Mouse (Mus musculus) heart, postnatal 0 days (tissue): ENCODE data around the gene Ctnnd1. TPM values are rescaled to one million over a fixed set of nuclear protein-coding genes. Genes with fewer than 3 reads are reported as not detected.
"Not testable (repeated sequence)": the region's sequence is repeated elsewhere in the genome, so short reads cannot be mapped to it uniquely, and the experiment has no call there.

Source experiments
- ATAC-seq: fragments of 200-750 bp; cut with Nextera tagmentation; 2 replicates; pipeline ENCODE4 v1.8.0; 2017; ENCODE audit warnings: low read depth, moderate number of reproducible peaks, moderate library complexity; ENCODE audit not compliant: insufficient read depth
- DNase-seq: peaks from one replicate; pipeline ENCODE4 v3.0.0-alpha.2; 2016; ENCODE audit warnings: low spot score
- H3K27ac ChIP-seq: fragments of 300-500 bp; sonication (generic); 2 replicates; pipeline ENCODE4 v1.5.1; 2014; ENCODE audit warnings: low read depth, mild to moderate bottlenecking
- H3K27me3 ChIP-seq: fragments of 300-500 bp; sonication (generic); 2 replicates; pipeline ENCODE4 v1.6.1; 2014; ENCODE audit warnings: low read length, mixed read lengths; ENCODE audit not compliant: control insufficient read depth, insufficient read depth
- H3K36me3 ChIP-seq: fragments of 300-500 bp; sonication (generic); replicated peaks from 2 replicates; pipeline ENCODE4 v1.6.1; 2014; ENCODE audit warnings: low read length, mixed read lengths; ENCODE audit not compliant: control insufficient read depth, insufficient read depth
- H3K4me1 ChIP-seq: fragments of 300-500 bp; sonication (generic); 2 replicates; pipeline ENCODE4 v1.6.1; 2014; ENCODE audit warnings: antibody characterized with exemption; ENCODE audit not compliant: control insufficient read depth, insufficient read depth
- H3K4me2 ChIP-seq: fragments of 300-500 bp; sonication (generic); 2 replicates; pipeline ENCODE4 v1.6.1; 2014; ENCODE audit warnings: low read depth, mild to moderate bottlenecking, low read length, moderate library complexity
- H3K4me3 ChIP-seq: fragments of 300-500 bp; sonication (generic); 2 replicates; pipeline ENCODE4 v1.5.1; 2014; ENCODE audit warnings: low read depth, low read length
- H3K9ac ChIP-seq: fragments of 300-500 bp; sonication (generic); replicated peaks from 2 replicates; pipeline ENCODE4 v1.6.1; 2014; ENCODE audit warnings: low read depth, low read length, mixed read lengths
- H3K9me3 ChIP-seq: fragments of 300-500 bp; sonication (generic); replicated peaks from 2 replicates; pipeline ENCODE4 v1.6.1; 2016; ENCODE audit warnings: low read length; ENCODE audit not compliant: control insufficient read depth
- CTCF ChIP-seq: IDR thresholded peaks from 2 replicates; pipeline ENCODE4 v1.5.1; 2016; ENCODE audit warnings: antibody characterized with exemption, control low read depth, low read depth
- EP300 ChIP-seq: IDR thresholded peaks from 2 replicates; pipeline ENCODE4 v1.6.1; 2016; ENCODE audit warnings: antibody characterized with exemption, low read depth
- WGBS: fragments of 180-500 bp; shearing (Covaris S2); extraction: QIAGEN DNeasy Blood & Tissue Kit; methylation state at CpG from one replicate; pipeline ENCODE4 v1.1.7; 2014; 5-methylcytosine and 5-hydroxymethylcytosine counted together
- polyA plus RNA-seq: library from polyadenylated mRNA; unstranded; fragments of >200 nt; fragmentation: Nextera tagmentation; extraction: Ambion mirVana; gene quantifications from 2 replicates; pipeline ENCODE4 v1.2.1, GENCODE M21; 2015
- total RNA-seq: library from RNA; depleted of rRNA; stranded (reverse); fragments of >200 nt; gene quantifications from 2 replicates; pipeline ENCODE4 v1.2.3, GENCODE M21; 2014; ENCODE audit warnings: low replicate concordance

The Ctnnd1 gene
- total and polyA plus RNA-seq, 2 experiments from 2014 or later, result 29.8 to 121 TPM

DNA sequence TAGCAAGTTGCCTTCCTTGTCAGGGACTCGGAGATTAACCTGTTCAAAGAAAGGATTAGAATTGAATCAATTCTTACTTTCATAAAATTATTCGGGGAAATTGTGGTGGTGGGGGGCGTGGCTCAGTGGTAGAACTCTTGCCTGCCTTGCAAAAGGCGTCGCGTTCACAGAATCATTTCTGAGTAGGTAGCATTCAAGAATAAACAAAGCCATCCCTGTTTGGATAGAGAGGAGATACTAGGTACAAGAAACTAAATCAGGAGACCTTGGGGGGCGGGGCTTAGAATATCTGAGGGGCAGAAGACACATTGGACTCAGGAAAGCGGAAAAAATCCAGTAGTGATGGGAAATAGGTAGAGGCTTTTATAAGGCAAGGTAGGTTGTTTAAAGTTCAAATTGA lies 28.5 kb upstream of the Ctnnd1 start, which contains the start of gene Tmx2:
Gene Tmx2, minus strand, starts transcription at position 125 of the 400 bp plus-strand sequence.
- Histone ChIP-seq H3K4me1 (peaks cover 17% of the 10 kb centered on the region; the same call in 1 of the 2 replicates), H3K4me3 (peak within 1 kb of the TSS; percentile 90), H3K36me3 (peaks cover 25% of the 10 kb centered on the region), H3K27me3 (no peaks in the 10 kb centered on the region), H3K9me3 (no peaks in the 10 kb centered on the region), H3K27ac (peak within 1 kb of the TSS; percentile 63; the same call in 1 of the 2 replicates), H3K4me2 (peak within 1 kb of the TSS; percentile 92), H3K9ac (peak within 1 kb of the TSS; percentile 85)
- no peak for TF ChIP-seq CTCF
- TF ChIP-seq EP300, result no peak
- DNase-seq, result no peak
- 12% methylated on average over 8 of the region's 8 CpGs for WGBS
- ATAC-seq, result no peak

DNA sequence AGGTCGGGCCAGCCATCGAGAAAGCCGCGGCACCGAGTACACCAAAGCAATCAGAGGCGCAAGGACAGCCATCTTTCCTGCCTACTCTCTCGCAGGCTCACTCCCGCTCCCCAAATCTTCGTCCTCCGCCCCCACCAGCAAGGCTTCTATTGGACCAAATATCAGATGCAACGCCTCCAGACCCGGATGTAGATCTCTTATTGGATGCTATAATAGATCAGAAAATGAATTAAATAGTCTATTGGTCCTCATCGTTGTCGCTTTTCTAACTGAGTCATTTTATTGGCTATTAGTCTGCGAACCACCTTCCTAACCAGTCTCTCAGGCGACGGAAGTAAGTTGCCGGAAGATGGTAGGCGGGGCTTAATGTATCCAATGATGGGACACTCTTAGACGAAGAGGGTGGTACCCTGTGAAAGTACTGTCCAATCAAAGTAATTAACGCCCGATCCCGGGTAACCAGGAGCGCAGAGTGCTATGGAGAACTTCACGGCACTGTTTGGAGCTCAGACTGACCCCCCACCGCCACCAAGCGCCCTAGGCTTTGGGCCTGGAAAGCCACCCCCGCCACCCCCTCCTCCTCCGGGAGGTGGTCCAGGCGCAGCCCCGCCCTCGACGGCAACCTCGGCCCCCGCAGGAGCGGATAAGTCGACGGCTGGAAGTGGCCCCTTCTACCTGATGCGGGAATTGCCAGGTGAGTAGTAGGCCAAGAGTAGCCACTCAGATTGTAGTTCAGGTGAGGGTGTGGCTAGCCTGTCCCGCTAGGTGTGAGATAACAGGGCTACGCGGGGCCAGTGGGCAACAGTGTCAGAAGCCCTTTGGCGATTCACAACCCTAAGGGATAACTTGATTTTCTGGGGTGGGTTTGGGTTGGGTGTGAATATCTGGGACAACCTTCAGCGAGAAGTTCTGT lies 27.7 kb upstream of the Ctnnd1 start, which contains the start of the genes Gm28635 and Med19:
Gene Gm28635, minus strand, starts transcription at position 74 of the 913 bp plus-strand sequence.
Gene Med19, plus strand, starts transcription at position 435 of the 913 bp plus-strand sequence.
- TF ChIP-seq CTCF, result no peak; the same call in 1 of the 2 replicates
- peak; percentile 71 for TF ChIP-seq EP300
- H3K4me2 ChIP-seq, result peak within 1 kb of the TSS; percentile 92
- peak within 1 kb of the TSS; percentile 63 for H3K27ac ChIP-seq
- WGBS, result under 1% methylated on average over 44 of the region's 44 CpGs
- peaks cover 31% of the 10 kb centered on the region for H3K36me3 ChIP-seq
- peak within 1 kb of the TSS; percentile 90 for H3K4me3 ChIP-seq
- DNase-seq (peak; percentile 100), ATAC-seq (peak; percentile 99)
- H3K9me3 ChIP-seq, result no peaks in the 10 kb centered on the region
- H3K9ac ChIP-seq, result peak within 1 kb of the TSS; percentile 85
- no peaks in the 10 kb centered on the region for H3K27me3 ChIP-seq
- peaks cover 17% of the 10 kb centered on the region; the same call in 1 of the 2 replicates for H3K4me1 ChIP-seq

DNA sequence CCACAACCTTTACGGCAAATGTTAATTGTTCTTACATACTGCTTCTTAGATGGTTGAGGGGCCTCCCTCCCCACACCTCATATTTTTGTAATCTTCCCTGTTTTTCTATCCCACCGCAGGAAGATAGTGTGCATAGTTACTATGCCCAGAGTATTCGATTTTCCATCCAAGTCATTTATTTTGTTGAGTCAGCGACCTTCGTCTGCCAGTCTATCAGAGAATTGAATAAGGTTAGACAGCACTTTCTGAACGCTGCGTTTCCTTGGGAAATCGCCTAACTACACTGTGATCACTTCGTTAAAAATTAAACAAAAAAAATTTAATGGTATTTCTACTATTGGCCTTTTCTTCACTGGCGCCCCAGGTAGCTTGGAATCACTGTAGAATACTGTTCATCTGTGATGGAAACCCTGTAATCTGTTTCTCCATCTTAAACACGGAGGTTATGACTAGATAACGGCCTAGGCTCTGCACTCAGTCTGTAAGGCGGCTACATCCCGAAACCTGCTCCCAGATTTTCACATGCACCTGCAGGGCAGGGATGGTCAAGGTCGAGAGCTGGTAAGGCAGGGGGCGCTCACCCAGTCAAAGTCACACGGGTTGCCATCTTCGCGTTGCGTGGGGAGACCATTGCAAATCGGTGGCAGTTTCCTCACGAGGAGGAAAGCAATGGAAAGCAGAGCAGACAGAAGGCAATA lies 26.9 kb upstream of the Ctnnd1 start:
- peaks cover 38% of the 10 kb centered on the region for H3K36me3 ChIP-seq
- H3K4me2 ChIP-seq, result peak overlapping the region; percentile 79
- peak; percentile 58 for DNase-seq
- no peaks in the 10 kb centered on the region for H3K9me3 ChIP-seq
- peak overlapping the region; percentile 61 for H3K27ac ChIP-seq
- peak; percentile 40; the same call in 1 of the 2 replicates for TF ChIP-seq CTCF
- TF ChIP-seq EP300, result no peak
- peak; percentile 37 for ATAC-seq
- H3K4me1 ChIP-seq, result peaks cover 17% of the 10 kb centered on the region; the same call in 1 of the 2 replicates
- H3K27me3 ChIP-seq, result no peaks in the 10 kb centered on the region
- peak overlapping the region; percentile 90 for H3K4me3 ChIP-seq
- 5% methylated on average over 22 of the region's 22 CpGs for WGBS
- peak overlapping the region; percentile 65 for H3K9ac ChIP-seq

DNA sequence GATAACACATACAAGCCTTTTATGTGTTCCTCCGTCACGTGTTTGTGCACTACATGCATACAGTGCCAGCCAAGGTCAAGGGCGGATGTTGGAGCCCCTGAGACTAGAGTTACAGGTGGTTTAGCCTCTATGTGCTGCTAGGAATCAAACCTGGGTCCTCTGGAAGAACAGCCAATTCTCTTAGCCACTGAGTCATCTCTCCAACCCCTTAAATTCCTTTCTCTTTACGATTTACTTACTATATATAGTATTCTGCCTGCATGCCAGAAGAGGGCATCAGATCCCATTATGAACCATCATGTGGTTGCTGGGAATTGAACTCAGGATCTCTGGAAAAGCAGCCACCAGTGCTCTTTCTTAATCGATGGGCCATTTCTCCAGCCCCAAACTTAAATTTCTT lies 21.0 kb upstream of the Ctnnd1 start:
- not testable (repeated sequence) for H3K9me3 ChIP-seq, H3K4me2 ChIP-seq, H3K4me3 ChIP-seq, DNase-seq, H3K9ac ChIP-seq, ATAC-seq, H3K27me3 ChIP-seq
- Histone ChIP-seq H3K4me1 (peaks cover 11% of the 10 kb centered on the region; the same call in 1 of the 2 replicates), H3K27ac (peak overlapping the region; percentile 80; the same call in 1 of the 2 replicates), H3K36me3 (peaks cover 39% of the 10 kb centered on the region)
- WGBS, result 62% methylated on average over 4 of the region's 5 CpGs

DNA sequence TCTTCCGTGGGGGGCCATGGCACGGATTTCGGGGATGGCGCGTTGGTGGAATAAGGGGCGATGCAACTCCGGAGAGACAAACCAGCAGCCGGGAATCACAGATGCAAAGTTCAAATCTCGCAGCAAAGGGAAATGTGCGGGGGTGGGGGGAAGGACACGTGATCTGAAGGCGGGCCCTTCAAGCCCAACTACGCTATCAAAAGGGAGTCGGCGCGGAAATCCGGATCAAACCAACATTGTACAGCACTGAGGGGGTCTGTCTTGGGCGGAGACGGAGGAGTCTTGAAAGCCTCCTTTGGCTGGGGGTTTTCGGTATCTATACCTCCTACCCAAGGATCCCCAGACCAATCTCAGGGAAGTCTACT lies 20.0 kb upstream of the Ctnnd1 start, which contains the start of gene Selenoh:
Gene Selenoh, minus strand, starts transcription at position 202 of the 365 bp plus-strand sequence.
- H3K36me3 ChIP-seq, result peaks cover 30% of the 10 kb centered on the region

More for the DNA sequence above, 20.0 kb upstream of the Ctnnd1 start, which contains the start of gene Selenoh:
- DNase-seq, result peak; percentile 88
- peak within 1 kb of the TSS; percentile 84 for H3K9ac ChIP-seq
- peaks cover 11% of the 10 kb centered on the region; the same call in 1 of the 2 replicates for H3K4me1 ChIP-seq
- TF ChIP-seq EP300 (no peak), CTCF (no peak)
- no peaks in the 10 kb centered on the region for H3K27me3 ChIP-seq
- WGBS, result under 1% methylated on average over 20 of the region's 20 CpGs
- H3K27ac ChIP-seq, result peak within 1 kb of the TSS; percentile 80
- H3K4me3 ChIP-seq, result peak within 1 kb of the TSS; percentile 93
- no peaks in the 10 kb centered on the region for H3K9me3 ChIP-seq
- H3K4me2 ChIP-seq, result peak within 1 kb of the TSS; percentile 78
- peak; percentile 93 for ATAC-seq
